Mouse (Mus musculus) B cell, adult 2 months (primary cell): ENCODE data around the gene Ewsr1.
"Not testable (repeated sequence)": the region's sequence is repeated elsewhere in the genome, so short reads cannot be mapped to it uniquely, and the experiment has no call there.

ENCODE experiments used
- DNase-seq, 2 experiments: peaks; one replicate each; pipeline ENCODE4 v3.0.0; 2022

The Ewsr1 gene

GRCm38 (mm10) chr11:5096480-5097020 is 2.5 kb downstream of the Ewsr1 start:
- no peak for DNase-seq

GRCm38 (mm10) chr11:5095877-5096276 is 3.2 kb downstream of the Ewsr1 start:
- no peak for DNase-seq

GRCm38 (mm10) chr11:5091706-5092105 is 7.4 kb downstream of the Ewsr1 start:
- peak; percentile 34 to 41 for DNase-seq

- no peak for DNase-seq
Observed at GRCm38 (mm10) chr11:5089147-5089546, 9.9 kb downstream of the Ewsr1 start.

- DNase-seq, result not testable (repeated sequence)
Observed at GRCm38 (mm10) chr11:5076843-5077242, 22.2 kb downstream of the Ewsr1 start.

GRCm38 (mm10) chr11:5075760-5076159 is 23.3 kb downstream of the Ewsr1 start:
- no peak for DNase-seq

GRCm38 (mm10) chr11:5074882-5075281 is 24.2 kb downstream of the Ewsr1 start:
- DNase-seq, result peak; percentile 57 to 58

- no peak for DNase-seq
Observed at GRCm38 (mm10) chr11:5068126-5068971, 30.7 kb downstream of the Ewsr1 start.

GRCm38 (mm10) chr11:5067063-5067462 is 32.0 kb downstream of the Ewsr1 start:
- no peak for DNase-seq

GRCm38 (mm10) chr11:5065056-5065821 is 33.8 kb downstream of the Ewsr1 start, which contains the start of gene Gas2l1:
Gene Gas2l1 (minus strand): TSS chr11:5065327.
- DNase-seq, result peak; percentile 67 to 68

GRCm38 (mm10) chr11:5064282-5065055 is 34.6 kb downstream of the Ewsr1 start:
- peak; percentile 44 to 45 for DNase-seq

GRCm38 (mm10) chr11:5063561-5064281 is 35.3 kb downstream of the Ewsr1 start:
- DNase-seq, result peak in 1 of 2 experiments; percentile 26

- peak; percentile 24 to 40 for DNase-seq
Observed at GRCm38 (mm10) chr11:5062860-5063505, 36.1 kb downstream of the Ewsr1 start.

- DNase-seq, result no peak
Observed at GRCm38 (mm10) chr11:5062326-5062725, 36.7 kb downstream of the Ewsr1 start.

- DNase-seq, result peak; percentile 87 to 91
Observed at GRCm38 (mm10) chr11:5061413-5062139, 37.5 kb downstream of the Ewsr1 start.

GRCm38 (mm10) chr11:5060756-5061412 is 38.2 kb downstream of the Ewsr1 start:
- DNase-seq, result no peak

- peak; percentile 82 to 83 for DNase-seq
Observed at GRCm38 (mm10) chr11:5059704-5060156, 39.3 kb downstream of the Ewsr1 start.

GRCm38 (mm10) chr11:5059230-5059629 is 39.8 kb downstream of the Ewsr1 start:
- DNase-seq, result peak; percentile 9 to 12

- peak in 1 of 2 experiments; percentile 26 for DNase-seq
Observed at GRCm38 (mm10) chr11:5058783-5059182, 40.3 kb downstream of the Ewsr1 start.
